Mouse (Mus musculus): ENCODE data around the gene Gm45140. TPM values are rescaled to one million over a fixed set of nuclear protein-coding genes. Genes with fewer than 3 reads are reported as not detected.

Gene Gm45140
- polyA plus RNA-seq, 1 experiment from 2014 or later = 3.7 TPM

DNA sequence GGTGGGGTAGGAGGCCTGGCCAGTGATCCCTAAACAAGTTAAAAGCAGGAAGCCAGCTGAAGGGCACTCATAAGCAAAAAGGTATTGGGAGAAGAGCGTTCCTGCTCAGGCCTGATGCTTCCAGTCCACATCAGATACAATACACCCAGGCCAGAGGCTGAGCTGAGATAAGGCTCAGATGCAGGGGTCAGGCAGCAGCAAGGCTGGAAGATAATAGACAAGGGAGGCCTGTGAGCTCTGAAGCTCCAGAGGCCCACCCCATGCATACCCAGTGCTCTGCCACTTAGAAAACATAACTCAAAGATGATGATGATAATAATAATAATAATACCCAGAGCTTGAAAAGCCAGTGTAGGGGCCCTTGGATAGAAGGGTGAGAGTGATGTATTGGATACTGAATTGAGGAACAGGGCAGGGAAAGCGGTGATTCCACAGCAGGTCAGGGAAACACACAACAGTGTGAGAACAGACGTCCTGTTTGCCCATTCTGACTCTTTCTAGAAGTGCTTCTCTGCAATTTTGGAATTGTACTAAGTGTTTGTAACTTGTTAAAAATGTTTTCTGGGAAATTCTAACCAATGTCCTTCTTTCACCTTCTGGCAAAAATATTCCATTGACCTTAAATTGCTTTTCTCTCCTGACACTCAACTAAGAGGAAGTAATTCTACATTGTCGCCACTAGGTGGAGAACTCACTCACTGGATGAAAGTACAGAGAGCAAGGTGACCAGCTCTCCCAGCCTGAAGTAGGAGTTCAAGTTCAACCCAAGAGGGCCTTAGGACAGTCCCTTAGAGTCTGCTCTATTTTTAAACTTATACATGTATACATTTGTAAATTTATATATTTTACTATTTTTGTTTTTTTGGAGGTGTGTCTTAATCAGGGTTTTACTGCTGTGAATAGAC, 72.0 kb downstream of the Gm45140 start:
- ATAC-seq (replicated peaks; ENCODE audit: low FRiP score, low TSS enrichment, low read depth) (no peak), DNase-seq (ENCODE audit: low spot score) (peak; percentile 44)
- Histone ChIP-seq H3K27me3 (replicated peaks; ENCODE audit: control insufficient read depth, insufficient read depth, low read length) (no peaks in the 10 kb centered on the region), H3K36me3 (ENCODE audit: control insufficient read depth, insufficient read depth, low read length) (no peaks in the 10 kb centered on the region), H3K4me3 (ENCODE audit: low read depth, low read length) (no peak overlapping the region), H3K9me3 (ENCODE audit: control insufficient read depth, low read length) (no peaks in the 10 kb centered on the region), H3K9ac (ENCODE audit: low read length) (no peak overlapping the region), H3K4me1 (replicated peaks; ENCODE audit: control insufficient read depth, insufficient read depth, low read length) (no peaks in the 10 kb centered on the region), H3K4me2 (ENCODE audit: low read length) (no peak overlapping the region), H3K27ac (ENCODE audit: low read depth) (no peak overlapping the region)
- WGBS = 69% methylated on average over 4 of the region's 4 CpGs

DNA sequence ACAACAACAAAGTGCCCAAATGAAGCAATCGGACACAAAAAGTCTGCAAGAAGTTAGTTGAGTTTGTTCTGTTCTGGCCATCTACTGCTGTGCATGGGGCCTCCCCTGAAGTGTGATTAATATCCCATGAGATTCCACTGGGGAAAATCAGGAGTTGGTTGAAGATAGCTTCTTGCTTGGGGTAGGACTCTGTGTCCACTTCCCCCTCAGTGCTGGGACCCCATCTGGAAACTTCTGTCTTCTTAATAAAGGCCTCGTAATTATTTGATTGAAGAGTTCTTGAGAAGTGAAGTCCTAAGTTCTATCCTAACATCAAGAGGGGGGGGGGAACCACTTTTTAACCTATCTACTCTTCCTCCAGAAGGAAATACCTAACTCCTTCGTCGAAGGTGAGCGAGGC, 73.4 kb downstream of the Gm45140 start:
- 76% methylated on average over 5 of the region's 5 CpGs for WGBS
- DNase-seq (ENCODE audit: low spot score) (no peak), ATAC-seq (replicated peaks; ENCODE audit: low FRiP score, low TSS enrichment, low read depth) (no peak)
- Histone ChIP-seq H3K4me3 (ENCODE audit: low read depth, low read length) (no peak overlapping the region), H3K27ac (ENCODE audit: low read depth) (no peak overlapping the region), H3K4me2 (ENCODE audit: low read length) (no peak overlapping the region), H3K4me1 (replicated peaks; ENCODE audit: control insufficient read depth, insufficient read depth, low read length) (no peaks in the 10 kb centered on the region), H3K9ac (ENCODE audit: low read length) (no peak overlapping the region), H3K9me3 (ENCODE audit: control insufficient read depth, low read length) (no peaks in the 10 kb centered on the region), H3K36me3 (ENCODE audit: control insufficient read depth, insufficient read depth, low read length) (no peaks in the 10 kb centered on the region), H3K27me3 (replicated peaks; ENCODE audit: control insufficient read depth, insufficient read depth, low read length) (no peaks in the 10 kb centered on the region)

DNA sequence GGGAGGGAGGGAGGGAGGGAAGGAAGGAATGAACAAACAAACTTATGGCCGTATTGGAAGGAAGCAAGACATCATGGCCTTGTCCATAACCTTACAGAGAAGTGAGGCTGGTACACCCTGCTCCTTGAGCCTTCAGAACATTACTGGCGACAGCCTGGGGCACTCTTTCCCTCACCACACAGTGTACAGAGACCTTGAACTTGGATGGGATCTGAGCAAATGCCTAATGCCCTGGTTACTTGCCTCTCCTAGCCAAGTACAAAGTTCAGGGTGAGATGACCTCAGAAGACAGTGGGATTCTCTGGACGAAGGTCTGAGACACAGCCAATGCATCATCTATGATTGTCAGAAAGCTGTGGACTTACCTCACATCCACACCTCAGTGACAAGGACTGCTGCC, 75.7 kb downstream of the Gm45140 start:
- WGBS = 59% methylated on average over 3 of the region's 3 CpGs
- H3K27ac ChIP-seq (ENCODE audit: low read depth) = no peak overlapping the region

DNA sequence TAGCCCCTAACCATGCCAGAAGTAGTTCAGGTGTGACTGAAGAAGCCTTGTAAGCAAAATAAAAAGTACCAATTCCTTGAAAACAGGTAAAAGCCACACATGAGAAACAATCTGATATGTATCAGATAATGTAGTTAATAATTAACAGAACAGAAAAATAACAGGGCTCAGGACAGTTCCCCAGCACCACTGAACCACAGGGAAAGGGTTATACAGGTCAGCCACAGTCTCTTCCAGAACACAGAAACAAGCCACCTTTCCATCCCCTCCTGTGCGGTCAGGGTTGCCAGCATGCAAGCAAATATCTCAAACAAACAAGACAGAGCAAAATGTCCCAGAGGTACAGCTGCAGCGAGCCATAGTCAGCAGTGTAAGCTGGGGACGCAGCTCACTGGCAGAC, 76.2 kb downstream of the Gm45140 start:
- no peak overlapping the region for H3K4me3 ChIP-seq (ENCODE audit: low read depth, low read length)
- H3K27ac ChIP-seq (ENCODE audit: low read depth) = no peak overlapping the region
- H3K4me1 ChIP-seq (replicated peaks; ENCODE audit: control insufficient read depth, insufficient read depth, low read length) = no peaks in the 10 kb centered on the region
- ATAC-seq (replicated peaks; ENCODE audit: low FRiP score, low TSS enrichment, low read depth) (no peak), DNase-seq (ENCODE audit: low spot score) (no peak)
- no peaks in the 10 kb centered on the region for H3K9me3 ChIP-seq (ENCODE audit: control insufficient read depth, low read length)
- H3K36me3 ChIP-seq (ENCODE audit: control insufficient read depth, insufficient read depth, low read length) = no peaks in the 10 kb centered on the region
- H3K9ac ChIP-seq (ENCODE audit: low read length) = no peak overlapping the region
- H3K4me2 ChIP-seq (ENCODE audit: low read length) = no peak overlapping the region
- 51% methylated on average over 3 of the region's 3 CpGs for WGBS
- H3K27me3 ChIP-seq (replicated peaks; ENCODE audit: control insufficient read depth, insufficient read depth, low read length) = no peaks in the 10 kb centered on the region

More for the DNA sequence above, 75.7 kb downstream of the Gm45140 start:
- DNase-seq (ENCODE audit: low spot score) (peak; percentile 27), ATAC-seq (replicated peaks; ENCODE audit: low FRiP score, low TSS enrichment, low read depth) (no peak)
- H3K9ac ChIP-seq (ENCODE audit: low read length) = no peak overlapping the region
- H3K4me3 ChIP-seq (ENCODE audit: low read depth, low read length) = no peak overlapping the region
- no peak overlapping the region for H3K4me2 ChIP-seq (ENCODE audit: low read length)
- no peaks in the 10 kb centered on the region for H3K36me3 ChIP-seq (ENCODE audit: control insufficient read depth, insufficient read depth, low read length)
- H3K27me3 ChIP-seq (replicated peaks; ENCODE audit: control insufficient read depth, insufficient read depth, low read length) = no peaks in the 10 kb centered on the region
- no peaks in the 10 kb centered on the region for H3K9me3 ChIP-seq (ENCODE audit: control insufficient read depth, low read length)
- H3K4me1 ChIP-seq (replicated peaks; ENCODE audit: control insufficient read depth, insufficient read depth, low read length) = no peaks in the 10 kb centered on the region

DNA sequence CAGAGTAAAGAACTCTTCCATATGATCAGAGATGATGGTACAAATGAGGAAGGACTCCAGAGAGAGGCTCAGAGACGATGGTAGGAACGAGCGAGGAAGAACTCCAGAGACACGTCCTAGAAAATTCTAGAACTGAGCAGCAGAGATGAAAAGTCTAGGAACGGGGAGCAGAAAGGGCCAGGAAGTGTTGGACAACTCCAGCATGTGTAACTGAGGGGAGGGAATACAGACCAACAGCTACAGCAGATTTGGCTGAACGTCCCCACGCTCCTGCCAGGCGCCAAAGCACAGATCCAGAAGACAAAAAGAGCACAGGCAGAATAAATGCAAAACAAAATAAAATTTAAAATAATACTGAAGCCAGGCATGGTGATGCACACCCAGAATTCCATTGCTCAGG, 78.7 kb downstream of the Gm45140 start:
- H3K4me1 ChIP-seq (replicated peaks; ENCODE audit: control insufficient read depth, insufficient read depth, low read length) = no peaks in the 10 kb centered on the region
- no peaks in the 10 kb centered on the region for H3K27me3 ChIP-seq (replicated peaks; ENCODE audit: control insufficient read depth, insufficient read depth, low read length)
- DNase-seq (ENCODE audit: low spot score) (no peak), ATAC-seq (replicated peaks; ENCODE audit: low FRiP score, low TSS enrichment, low read depth) (no peak)
- H3K9ac ChIP-seq (ENCODE audit: low read length) = no peak overlapping the region
- 88% methylated on average over 8 of the region's 8 CpGs for WGBS
- H3K4me3 ChIP-seq (ENCODE audit: low read depth, low read length) = no peak overlapping the region
- no peak overlapping the region for H3K27ac ChIP-seq (ENCODE audit: low read depth)
- H3K4me2 ChIP-seq (ENCODE audit: low read length) = no peak overlapping the region
- no peaks in the 10 kb centered on the region for H3K9me3 ChIP-seq (ENCODE audit: control insufficient read depth, low read length)
- H3K36me3 ChIP-seq (ENCODE audit: control insufficient read depth, insufficient read depth, low read length) = no peaks in the 10 kb centered on the region

DNA sequence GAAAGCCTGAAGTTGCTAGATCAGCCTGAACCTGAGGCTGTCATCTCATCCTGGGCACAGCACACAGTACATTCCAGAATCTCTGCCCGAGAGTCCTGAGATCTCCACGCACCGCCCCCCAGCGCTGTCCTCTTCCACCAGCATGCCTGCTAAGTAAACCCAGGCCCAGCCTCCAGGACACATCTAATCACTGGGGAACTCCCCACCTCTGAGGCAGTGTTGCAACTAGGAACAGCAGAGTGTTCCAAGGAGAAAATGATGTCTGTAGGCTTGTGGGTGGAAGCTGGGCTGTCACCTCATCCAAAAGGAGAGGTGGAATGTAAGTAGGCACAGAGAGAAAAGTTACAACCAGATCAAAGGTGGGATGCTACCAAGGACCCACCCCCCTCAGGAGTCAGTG, 80.4 kb downstream of the Gm45140 start:
- ATAC-seq (replicated peaks; ENCODE audit: low FRiP score, low TSS enrichment, low read depth) (no peak), DNase-seq (ENCODE audit: low spot score) (no peak)
- H3K36me3 ChIP-seq (ENCODE audit: control insufficient read depth, insufficient read depth, low read length) = no peaks in the 10 kb centered on the region
- H3K4me2 ChIP-seq (ENCODE audit: low read length) = no peak overlapping the region
- no peaks in the 10 kb centered on the region for H3K27me3 ChIP-seq (replicated peaks; ENCODE audit: control insufficient read depth, insufficient read depth, low read length)
- H3K4me3 ChIP-seq (ENCODE audit: low read depth, low read length) = no peak overlapping the region
- whole genome bisulfite sequencing = 84% methylated on average over 4 of the region's 4 CpGs
- no peaks in the 10 kb centered on the region for H3K9me3 ChIP-seq (ENCODE audit: control insufficient read depth, low read length)
- no peak overlapping the region for H3K27ac ChIP-seq (ENCODE audit: low read depth)
- H3K4me1 ChIP-seq (replicated peaks; ENCODE audit: control insufficient read depth, insufficient read depth, low read length) = no peaks in the 10 kb centered on the region
- H3K9ac ChIP-seq (ENCODE audit: low read length) = no peak overlapping the region

DNA sequence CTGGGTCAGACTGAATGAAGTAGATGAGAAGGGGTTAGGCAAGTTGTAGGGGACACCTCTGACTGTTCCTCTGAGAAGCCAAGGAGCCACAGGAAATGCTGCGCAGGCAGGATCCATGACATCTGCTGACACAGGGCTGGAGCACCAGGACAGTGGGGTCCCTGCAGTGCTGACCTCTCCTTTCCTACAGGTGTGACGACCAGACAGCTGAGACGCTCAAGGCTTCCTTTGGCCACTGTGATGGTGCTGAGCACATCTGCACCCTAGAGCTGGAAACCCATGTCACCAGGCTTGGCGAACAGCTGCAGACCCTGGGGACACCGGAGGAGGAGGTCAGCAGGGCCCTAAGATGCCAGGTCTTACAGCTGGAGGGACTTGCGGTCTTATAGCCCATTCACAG, 84.0 kb downstream of the Gm45140 start:
- WGBS = 85% methylated on average over 6 of the region's 6 CpGs
- Histone ChIP-seq H3K9ac (ENCODE audit: low read length) (no peak overlapping the region), H3K27me3 (replicated peaks; ENCODE audit: control insufficient read depth, insufficient read depth, low read length) (no peaks in the 10 kb centered on the region), H3K27ac (ENCODE audit: low read depth) (no peak overlapping the region), H3K4me3 (ENCODE audit: low read depth, low read length) (no peak overlapping the region), H3K9me3 (ENCODE audit: control insufficient read depth, low read length) (no peaks in the 10 kb centered on the region), H3K4me2 (ENCODE audit: low read length) (no peak overlapping the region), H3K36me3 (ENCODE audit: control insufficient read depth, insufficient read depth, low read length) (no peaks in the 10 kb centered on the region), H3K4me1 (replicated peaks; ENCODE audit: control insufficient read depth, insufficient read depth, low read length) (no peaks in the 10 kb centered on the region)
- no peak for DNase-seq (ENCODE audit: low spot score)
- no peak for ATAC-seq (replicated peaks; ENCODE audit: low FRiP score, low TSS enrichment, low read depth)

DNA sequence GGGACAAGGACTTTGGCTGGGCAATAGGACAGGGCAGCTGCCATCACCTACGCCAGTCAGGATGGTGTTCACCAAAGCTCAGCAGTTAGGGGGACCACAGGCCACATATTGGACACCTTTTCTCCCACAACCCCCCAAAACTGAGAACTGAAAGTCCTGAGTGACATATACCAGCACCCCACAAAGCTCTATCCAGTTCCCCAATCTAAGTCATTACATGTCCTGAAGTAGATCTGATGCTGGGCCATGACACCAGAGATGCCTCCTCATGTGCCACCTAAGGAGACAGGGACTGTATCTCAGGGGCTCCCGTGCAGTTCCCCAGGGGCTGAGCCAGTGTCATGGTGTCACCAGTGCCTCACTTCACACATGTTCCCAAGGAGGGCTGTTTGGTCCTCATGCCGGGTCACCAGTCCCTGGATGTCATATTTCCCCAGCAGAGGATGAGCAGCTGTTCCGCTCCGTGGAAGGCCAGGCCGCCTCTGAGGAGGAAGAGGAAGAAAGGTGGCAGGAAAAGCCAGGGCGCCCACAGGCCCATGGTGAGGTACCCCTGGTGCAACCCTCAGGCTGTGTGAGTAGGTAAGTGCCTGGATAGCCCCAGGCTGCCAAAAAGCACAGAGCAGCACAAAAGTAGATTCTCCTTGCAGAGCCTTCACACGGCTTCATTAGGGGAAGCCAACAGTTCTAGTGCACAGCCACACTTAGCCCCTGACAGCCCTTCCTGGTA, 85.2 kb downstream of the Gm45140 start:
- H3K4me1 ChIP-seq (replicated peaks; ENCODE audit: control insufficient read depth, insufficient read depth, low read length) = no peaks in the 10 kb centered on the region
- WGBS = 85% methylated on average over 8 of the region's 8 CpGs
- H3K27ac ChIP-seq (ENCODE audit: low read depth) = no peak overlapping the region
- no peak for ATAC-seq (replicated peaks; ENCODE audit: low FRiP score, low TSS enrichment, low read depth)
- H3K27me3 ChIP-seq (replicated peaks; ENCODE audit: control insufficient read depth, insufficient read depth, low read length) = no peaks in the 10 kb centered on the region
- no peaks in the 10 kb centered on the region for H3K9me3 ChIP-seq (ENCODE audit: control insufficient read depth, low read length)
- no peak for DNase-seq (ENCODE audit: low spot score)
- no peak overlapping the region for H3K4me2 ChIP-seq (ENCODE audit: low read length)
- no peak overlapping the region for H3K4me3 ChIP-seq (ENCODE audit: low read depth, low read length)
- no peak overlapping the region for H3K9ac ChIP-seq (ENCODE audit: low read length)
- no peaks in the 10 kb centered on the region for H3K36me3 ChIP-seq (ENCODE audit: control insufficient read depth, insufficient read depth, low read length)

Data from intestine, embryonic 14.5 days (tissue).